Mouse (Mus musculus): ENCODE data around the gene Id3. TPM values are rescaled to one million over a fixed set of nuclear protein-coding genes. Genes with fewer than 3 reads are reported as not detected.

Id3 gene
- polyA plus RNA-seq, 1 experiment from 2014 or later: 118 TPM

- H3K9me3 ChIP-seq (replicated peaks; ENCODE audit: control insufficient read depth, low read length): no peaks in the 10 kb centered on the region
- H3K4me2 ChIP-seq (ENCODE audit: low read length): no peak overlapping the region
- no peaks in the 10 kb centered on the region for H3K36me3 ChIP-seq (ENCODE audit: control insufficient read depth, insufficient read depth, low read length)
- ATAC-seq (no peak), DNase-seq (ENCODE audit: low spot score) (no peak)
- peak overlapping the region; percentile 51 for H3K9ac ChIP-seq (ENCODE audit: low read length)
- no peak overlapping the region for H3K4me3 ChIP-seq (ENCODE audit: low read depth, low read length)
- H3K27me3 ChIP-seq (replicated peaks; ENCODE audit: control insufficient read depth, insufficient read depth, low read length): no peaks in the 10 kb centered on the region
- WGBS: 8% methylated on average over 18 of the region's 18 CpGs
- H3K4me1 ChIP-seq (ENCODE audit: control insufficient read depth, insufficient read depth, low read length): peaks cover 5% of the 10 kb centered on the region; the same call in 1 of the 2 replicates
- no peak overlapping the region for H3K27ac ChIP-seq (ENCODE audit: low read depth, low read length)
These were observed 38.5 kb upstream of the Id3 start for GRCm38 (mm10) chr4:136104590-136105337.

DNA sequence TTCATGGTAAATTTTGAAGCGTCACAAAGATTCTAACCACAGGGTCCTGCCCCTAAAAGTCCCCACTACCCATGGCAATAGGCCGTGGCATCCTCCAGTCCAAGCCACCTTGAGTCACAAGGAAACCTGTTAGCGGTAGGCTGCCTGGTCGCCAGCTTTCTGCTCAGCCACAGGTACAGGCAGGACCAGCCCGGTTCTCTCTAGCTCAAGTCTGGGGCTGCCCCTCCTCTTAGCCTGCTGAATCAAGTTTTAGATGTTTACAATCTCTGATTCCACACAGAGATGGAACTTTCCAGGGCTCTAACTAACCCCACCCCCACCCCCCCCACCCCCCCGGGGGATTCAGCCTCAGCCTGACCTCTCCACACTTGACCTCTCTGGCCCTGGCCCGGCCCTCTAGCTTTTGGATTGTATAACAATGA, 36.4 kb upstream of the Id3 start:
- 65% methylated on average over 7 of the region's 7 CpGs for WGBS
- H3K36me3 ChIP-seq (ENCODE audit: control insufficient read depth, insufficient read depth, low read length): no peaks in the 10 kb centered on the region
- no peak overlapping the region for H3K9ac ChIP-seq (ENCODE audit: low read length)
- no peak for ATAC-seq
- no peaks in the 10 kb centered on the region for H3K9me3 ChIP-seq (replicated peaks; ENCODE audit: control insufficient read depth, low read length)
- no peaks in the 10 kb centered on the region for H3K27me3 ChIP-seq (replicated peaks; ENCODE audit: control insufficient read depth, insufficient read depth, low read length)
- no peak overlapping the region for H3K4me2 ChIP-seq (ENCODE audit: low read length)
- peaks cover 5% of the 10 kb centered on the region; the same call in 1 of the 2 replicates for H3K4me1 ChIP-seq (ENCODE audit: control insufficient read depth, insufficient read depth, low read length)
- DNase-seq (ENCODE audit: low spot score): no peak
- no peak overlapping the region for H3K27ac ChIP-seq (ENCODE audit: low read depth, low read length)
- H3K4me3 ChIP-seq (ENCODE audit: low read depth, low read length): no peak overlapping the region

DNA sequence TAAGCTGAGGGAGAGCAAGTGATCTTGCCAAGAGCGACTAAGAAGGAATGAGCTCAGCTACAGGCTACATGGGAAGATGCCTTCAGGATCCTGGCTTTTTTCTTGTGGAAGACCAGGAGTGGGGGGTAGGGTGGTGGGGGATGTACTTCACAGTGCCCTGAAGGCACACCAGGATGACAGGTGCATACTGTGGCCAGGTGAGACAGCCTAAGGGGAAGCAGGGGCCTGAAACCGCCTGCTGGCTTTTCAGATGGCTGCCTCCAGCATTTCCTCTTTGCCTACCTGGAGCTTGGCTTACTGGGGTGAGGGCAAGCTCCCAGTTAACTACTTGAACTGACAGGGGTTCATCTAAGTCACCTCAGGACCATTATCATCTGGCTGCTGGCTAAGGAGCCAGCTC, 34.1 kb upstream of the Id3 start:
- Histone ChIP-seq H3K9me3 (replicated peaks; ENCODE audit: control insufficient read depth, low read length) (no peaks in the 10 kb centered on the region), H3K9ac (ENCODE audit: low read length) (no peak overlapping the region), H3K4me2 (ENCODE audit: low read length) (no peak overlapping the region), H3K4me1 (ENCODE audit: control insufficient read depth, insufficient read depth, low read length) (peaks cover 5% of the 10 kb centered on the region; the same call in 1 of the 2 replicates), H3K27ac (ENCODE audit: low read depth, low read length) (no peak overlapping the region), H3K27me3 (replicated peaks; ENCODE audit: control insufficient read depth, insufficient read depth, low read length) (no peaks in the 10 kb centered on the region), H3K36me3 (ENCODE audit: control insufficient read depth, insufficient read depth, low read length) (no peaks in the 10 kb centered on the region), H3K4me3 (ENCODE audit: low read depth, low read length) (no peak overlapping the region)
- DNase-seq (ENCODE audit: low spot score) (no peak), ATAC-seq (no peak)
- WGBS: 79% methylated on average over 2 of the region's 2 CpGs

DNA sequence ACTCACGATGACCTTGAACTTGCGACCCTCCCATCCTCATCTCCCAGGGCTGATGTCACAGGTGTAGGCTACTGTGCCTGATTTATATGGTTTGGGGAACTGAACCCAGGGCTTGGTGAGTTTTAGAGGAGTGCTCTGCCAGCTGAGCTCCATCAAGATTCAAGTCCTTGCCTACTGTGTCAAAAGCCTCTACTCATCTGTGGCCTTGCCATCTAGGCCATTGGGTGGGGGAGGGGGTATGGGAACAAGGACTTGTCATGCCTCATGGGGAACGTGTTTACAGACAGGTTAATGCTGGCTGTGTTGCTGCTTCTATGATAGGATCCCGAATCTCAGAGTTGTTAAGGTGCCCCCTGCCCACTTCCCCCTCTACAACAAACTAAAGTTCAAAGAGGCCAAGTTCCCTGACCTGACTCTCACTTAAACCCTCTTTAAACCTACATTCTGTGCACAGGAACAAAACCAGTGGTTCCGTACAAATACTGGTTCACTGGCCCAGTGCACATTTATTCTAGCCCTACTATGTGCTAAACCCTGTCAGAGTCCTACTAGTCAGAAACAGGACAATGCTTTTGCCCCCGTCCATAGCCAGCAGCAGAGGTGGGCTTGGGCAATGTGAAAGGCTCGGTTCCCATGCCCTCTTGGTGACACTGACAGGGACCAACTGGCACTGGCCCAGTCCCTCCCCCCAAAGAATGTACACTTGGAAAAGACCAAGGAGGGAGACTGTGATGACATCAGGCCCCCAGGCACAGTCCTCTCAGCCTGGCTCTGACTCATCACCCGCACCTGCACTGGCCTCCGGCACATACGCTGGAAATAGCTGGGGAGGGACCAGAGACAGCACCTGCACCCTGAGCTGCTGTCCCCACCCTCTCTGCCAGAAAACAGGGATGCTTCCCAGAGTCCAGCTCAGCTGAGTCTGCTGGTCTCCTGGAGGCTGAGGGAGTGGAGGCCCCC, 33.1 kb upstream of the Id3 start:
- 85% methylated on average over 10 of the region's 10 CpGs for WGBS
- no peak for ATAC-seq
- no peak overlapping the region for H3K4me2 ChIP-seq (ENCODE audit: low read length)

DNA sequence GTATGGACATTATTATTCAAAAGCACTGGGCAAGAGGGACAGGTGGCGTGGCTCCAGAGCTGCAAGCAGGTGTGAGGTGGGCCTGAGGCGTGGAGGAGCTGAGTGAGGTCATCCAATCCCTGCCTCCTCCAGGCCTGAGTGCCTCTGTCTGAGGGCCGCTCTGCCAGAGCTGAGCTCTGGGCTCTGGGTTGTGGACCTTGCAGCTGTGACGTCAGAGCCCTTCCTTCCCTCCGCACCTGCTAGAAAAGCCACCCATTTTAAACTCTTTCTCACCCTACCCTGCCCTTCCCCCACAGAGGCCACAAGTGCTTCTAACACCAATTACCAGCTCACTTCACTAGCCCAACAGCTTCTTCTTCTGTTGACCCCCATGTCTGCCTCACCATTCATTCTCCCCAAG, 31.0 kb upstream of the Id3 start:
- no peaks in the 10 kb centered on the region for H3K4me1 ChIP-seq (ENCODE audit: control insufficient read depth, insufficient read depth, low read length)
- no peak overlapping the region for H3K4me3 ChIP-seq (ENCODE audit: low read depth, low read length)
- H3K9me3 ChIP-seq (replicated peaks; ENCODE audit: control insufficient read depth, low read length): no peaks in the 10 kb centered on the region
- H3K36me3 ChIP-seq (ENCODE audit: control insufficient read depth, insufficient read depth, low read length): no peaks in the 10 kb centered on the region
- DNase-seq (ENCODE audit: low spot score): no peak
- WGBS: 68% methylated on average over 5 of the region's 5 CpGs
- no peak overlapping the region for H3K9ac ChIP-seq (ENCODE audit: low read length)
- H3K4me2 ChIP-seq (ENCODE audit: low read length): no peak overlapping the region
- no peak overlapping the region for H3K27ac ChIP-seq (ENCODE audit: low read depth, low read length)
- no peak for ATAC-seq
- H3K27me3 ChIP-seq (replicated peaks; ENCODE audit: control insufficient read depth, insufficient read depth, low read length): no peaks in the 10 kb centered on the region

More for the DNA sequence above, 33.1 kb upstream of the Id3 start:
- no peak overlapping the region for H3K9ac ChIP-seq (ENCODE audit: low read length)
- no peaks in the 10 kb centered on the region for H3K9me3 ChIP-seq (replicated peaks; ENCODE audit: control insufficient read depth, low read length)
- no peak overlapping the region for H3K27ac ChIP-seq (ENCODE audit: low read depth, low read length)
- no peak overlapping the region for H3K4me3 ChIP-seq (ENCODE audit: low read depth, low read length)
- no peaks in the 10 kb centered on the region for H3K4me1 ChIP-seq (ENCODE audit: control insufficient read depth, insufficient read depth, low read length)
- DNase-seq (ENCODE audit: low spot score): no peak
- H3K36me3 ChIP-seq (ENCODE audit: control insufficient read depth, insufficient read depth, low read length): no peaks in the 10 kb centered on the region
- H3K27me3 ChIP-seq (replicated peaks; ENCODE audit: control insufficient read depth, insufficient read depth, low read length): no peaks in the 10 kb centered on the region

GRCm38 (mm10) chr4:136114747-136115146, 28.6 kb upstream of the Id3 start:
- H3K36me3 ChIP-seq (ENCODE audit: control insufficient read depth, insufficient read depth, low read length): no peaks in the 10 kb centered on the region
- H3K27ac ChIP-seq (ENCODE audit: low read depth, low read length): no peak overlapping the region
- H3K4me1 ChIP-seq (ENCODE audit: control insufficient read depth, insufficient read depth, low read length): no peaks in the 10 kb centered on the region
- WGBS: 82% methylated on average over 5 of the region's 5 CpGs
- no peak overlapping the region for H3K4me2 ChIP-seq (ENCODE audit: low read length)
- no peak overlapping the region for H3K9ac ChIP-seq (ENCODE audit: low read length)
- H3K4me3 ChIP-seq (ENCODE audit: low read depth, low read length): no peak overlapping the region
- no peak for ATAC-seq
- H3K9me3 ChIP-seq (replicated peaks; ENCODE audit: control insufficient read depth, low read length): no peaks in the 10 kb centered on the region
- no peaks in the 10 kb centered on the region for H3K27me3 ChIP-seq (replicated peaks; ENCODE audit: control insufficient read depth, insufficient read depth, low read length)
- no peak for DNase-seq (ENCODE audit: low spot score)

- DNase-seq (ENCODE audit: low spot score) (no peak), ATAC-seq (no peak)
- no peaks in the 10 kb centered on the region for H3K27me3 ChIP-seq (replicated peaks; ENCODE audit: control insufficient read depth, insufficient read depth, low read length)
- H3K27ac ChIP-seq (ENCODE audit: low read depth, low read length): no peak overlapping the region
- H3K4me2 ChIP-seq (ENCODE audit: low read length): no peak overlapping the region
- 72% methylated on average over 13 of the region's 13 CpGs for WGBS
- no peak overlapping the region for H3K9ac ChIP-seq (ENCODE audit: low read length)
- no peaks in the 10 kb centered on the region for H3K4me1 ChIP-seq (ENCODE audit: control insufficient read depth, insufficient read depth, low read length)
- no peaks in the 10 kb centered on the region for H3K36me3 ChIP-seq (ENCODE audit: control insufficient read depth, insufficient read depth, low read length)
- H3K4me3 ChIP-seq (ENCODE audit: low read depth, low read length): no peak overlapping the region
- H3K9me3 ChIP-seq (replicated peaks; ENCODE audit: control insufficient read depth, low read length): no peaks in the 10 kb centered on the region
These were observed 26.3 kb upstream of the Id3 start for GRCm38 (mm10) chr4:136117022-136117421.

DNA sequence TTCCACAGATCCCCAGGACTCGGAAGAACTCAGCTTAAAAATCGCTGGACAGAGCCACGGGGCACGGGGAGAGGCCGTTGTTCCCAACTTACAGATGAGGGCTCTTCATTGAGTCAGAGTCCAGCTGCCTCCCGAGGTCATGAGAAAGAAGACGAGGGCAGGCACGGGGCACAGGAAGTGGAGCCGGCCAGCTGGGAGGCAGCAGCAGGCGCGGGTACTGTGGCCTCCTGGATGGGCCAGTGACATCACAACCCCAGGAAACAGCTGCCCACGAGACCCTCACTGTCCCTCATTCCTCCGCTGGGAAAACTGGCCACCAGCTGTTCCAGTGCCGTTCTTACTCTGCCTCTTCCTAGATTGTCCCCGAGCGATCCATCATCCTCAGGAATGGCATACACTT, 23.3 kb upstream of the Id3 start:
- no peaks in the 10 kb centered on the region for H3K36me3 ChIP-seq (ENCODE audit: control insufficient read depth, insufficient read depth, low read length)

DNA sequence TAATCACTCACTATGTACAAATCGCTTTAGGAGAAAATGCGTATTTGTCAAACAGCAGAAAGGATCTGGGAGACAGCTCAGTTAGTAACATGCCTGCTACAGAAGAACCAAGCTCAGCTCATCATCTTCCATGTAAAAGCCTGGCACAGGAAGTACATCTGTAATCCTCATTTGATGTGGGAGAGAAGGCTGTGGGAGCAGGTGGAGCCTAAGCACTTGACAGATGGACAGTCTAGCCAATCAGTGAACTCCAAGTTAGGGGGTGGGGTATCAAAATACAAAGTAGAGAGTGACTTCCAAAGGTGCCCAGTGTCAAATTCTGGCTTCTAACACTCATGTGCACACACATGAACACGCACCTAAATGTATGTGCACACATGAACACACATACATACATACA, 22.1 kb upstream of the Id3 start:
- Histone ChIP-seq H3K9me3 (replicated peaks; ENCODE audit: control insufficient read depth, low read length) (no peaks in the 10 kb centered on the region), H3K36me3 (ENCODE audit: control insufficient read depth, insufficient read depth, low read length) (no peaks in the 10 kb centered on the region), H3K4me2 (ENCODE audit: low read length) (no peak overlapping the region), H3K27ac (ENCODE audit: low read depth, low read length) (no peak overlapping the region), H3K4me1 (ENCODE audit: control insufficient read depth, insufficient read depth, low read length) (no peaks in the 10 kb centered on the region), H3K27me3 (replicated peaks; ENCODE audit: control insufficient read depth, insufficient read depth, low read length) (no peaks in the 10 kb centered on the region), H3K9ac (ENCODE audit: low read length) (no peak overlapping the region), H3K4me3 (ENCODE audit: low read depth, low read length) (no peak overlapping the region)
- ATAC-seq: no peak
- WGBS: 93% methylated on average over 3 of the region's 3 CpGs
- DNase-seq (ENCODE audit: low spot score): no peak

More for the DNA sequence above, 23.3 kb upstream of the Id3 start:
- no peaks in the 10 kb centered on the region for H3K9me3 ChIP-seq (replicated peaks; ENCODE audit: control insufficient read depth, low read length)
- DNase-seq (ENCODE audit: low spot score) (no peak), ATAC-seq (no peak)
- 65% methylated on average over 16 of the region's 16 CpGs for WGBS
- no peak overlapping the region for H3K4me2 ChIP-seq (ENCODE audit: low read length)
- H3K27ac ChIP-seq (ENCODE audit: low read depth, low read length): no peak overlapping the region
- H3K4me3 ChIP-seq (ENCODE audit: low read depth, low read length): no peak overlapping the region
- no peak overlapping the region for H3K9ac ChIP-seq (ENCODE audit: low read length)
- no peaks in the 10 kb centered on the region for H3K4me1 ChIP-seq (ENCODE audit: control insufficient read depth, insufficient read depth, low read length)
- no peaks in the 10 kb centered on the region for H3K27me3 ChIP-seq (replicated peaks; ENCODE audit: control insufficient read depth, insufficient read depth, low read length)
